Mouse (Mus musculus) bone marrow, adult 2 months (tissue): ENCODE data around the gene Sox6. TPM values are rescaled to one million over a fixed set of nuclear protein-coding genes. Genes with fewer than 3 reads are reported as not detected.

Source experiments
- H3K27ac ChIP-seq: fragments of 200-500 bp; 2 replicates; pipeline ENCODE4 v1.5.1; 2012; ENCODE audit warnings: low read depth, mild to moderate bottlenecking, control low read depth, inconsistent platforms, low read length; ENCODE audit not compliant: control insufficient read depth, poor library complexity, insufficient read depth
- H3K4me1 ChIP-seq: fragments of 200-500 bp; 2 replicates; pipeline ENCODE4 v1.6.1; 2011; ENCODE audit warnings: low read length; ENCODE audit not compliant: control insufficient read depth, insufficient read depth
- H3K4me3 ChIP-seq: fragments of 200-500 bp; replicated peaks from 2 replicates; pipeline ENCODE3; 2011; ENCODE audit warnings: mild to moderate bottlenecking, low read depth, low read length, control low read depth; ENCODE audit not compliant: control insufficient read depth
- CTCF ChIP-seq: fragments of 200-500 bp; IDR thresholded peaks from 2 replicates; pipeline ENCODE4 v1.5.1; 2011; ENCODE audit warnings: low read length, control low read depth; ENCODE audit not compliant: control insufficient read depth, insufficient read depth
- POLR2A ChIP-seq: fragments of 200-500 bp; IDR thresholded peaks from 2 replicates; pipeline ENCODE4 v1.6.1; 2011; ENCODE audit warnings: low read depth, mild to moderate bottlenecking, control low read depth, low read length, borderline replicate concordance; ENCODE audit not compliant: control insufficient read depth
- WGBS: fragments of 180-500 bp; shearing (Covaris S2); methylation state at CpG from one replicate; pipeline ENCODE4 v1.1.7; 2018; 5-methylcytosine and 5-hydroxymethylcytosine counted together
- polyA plus RNA-seq: library from polyadenylated mRNA; stranded (reverse); fragments of >200 nt; gene quantifications from 2 replicates; pipeline ENCODE4 v1.2.4, GENCODE M21; 2011; ENCODE audit warnings: low replicate concordance; ENCODE audit not compliant: missing spikeins, insufficient read depth, insufficient read length

Sox6 gene
- polyA plus RNA-seq, 1 experiment: 33.0 TPM

- Histone ChIP-seq H3K4me3 (no peak overlapping the region), H3K27ac (no peak overlapping the region), H3K4me1 (no peaks in the 10 kb centered on the region)
- TF ChIP-seq POLR2A: no peak
- no peak for TF ChIP-seq CTCF
- 90% methylated on average over 8 of the region's 8 CpGs for WGBS
Measured at GRCm38 (mm10) chr7:115513681-115514080, 524.9 kb downstream of the Sox6 start.

GRCm38 (mm10) chr7:115511777-115512176, 526.8 kb downstream of the Sox6 start:
- no peak overlapping the region for H3K27ac ChIP-seq
- no peak for TF ChIP-seq CTCF
- TF ChIP-seq POLR2A: no peak
- 82% methylated on average over 10 of the region's 10 CpGs for WGBS
- no peaks in the 10 kb centered on the region for H3K4me1 ChIP-seq
- H3K4me3 ChIP-seq: no peak overlapping the region

GRCm38 (mm10) chr7:115511091-115511490, 527.5 kb downstream of the Sox6 start:
- TF ChIP-seq CTCF (no peak), POLR2A (no peak)
- Histone ChIP-seq H3K4me1 (no peaks in the 10 kb centered on the region), H3K4me3 (no peak overlapping the region), H3K27ac (no peak overlapping the region)
- WGBS: 86% methylated on average over 5 of the region's 5 CpGs

- TF ChIP-seq CTCF (no peak), POLR2A (no peak)
- WGBS: 91% methylated on average over 5 of the region's 5 CpGs
- H3K27ac ChIP-seq: no peak overlapping the region
- no peak overlapping the region for H3K4me3 ChIP-seq
- no peaks in the 10 kb centered on the region for H3K4me1 ChIP-seq
Measured at GRCm38 (mm10) chr7:115510045-115510444, 528.6 kb downstream of the Sox6 start.

- WGBS: 92% methylated on average over 6 of the region's 6 CpGs
- TF ChIP-seq CTCF (no peak), POLR2A (no peak)
- H3K4me1 ChIP-seq: no peaks in the 10 kb centered on the region
- no peak overlapping the region for H3K4me3 ChIP-seq
- no peak overlapping the region for H3K27ac ChIP-seq
Measured at GRCm38 (mm10) chr7:115506385-115506784, 532.2 kb downstream of the Sox6 start.

GRCm38 (mm10) chr7:115501497-115501896, 537.1 kb downstream of the Sox6 start:
- Histone ChIP-seq H3K27ac (no peak overlapping the region), H3K4me3 (no peak overlapping the region), H3K4me1 (no peaks in the 10 kb centered on the region)
- 43% methylated on average over 3 of the region's 3 CpGs for WGBS
- no peak for TF ChIP-seq POLR2A
- no peak for TF ChIP-seq CTCF

- TF ChIP-seq CTCF: no peak
- TF ChIP-seq POLR2A: no peak
- Histone ChIP-seq H3K4me3 (no peak overlapping the region), H3K27ac (no peak overlapping the region), H3K4me1 (no peaks in the 10 kb centered on the region)
Measured at GRCm38 (mm10) chr7:115500825-115501224, 537.8 kb downstream of the Sox6 start.

- no peak overlapping the region for H3K27ac ChIP-seq
- H3K4me3 ChIP-seq: no peak overlapping the region
- no peaks in the 10 kb centered on the region for H3K4me1 ChIP-seq
- WGBS: 88% methylated on average over 7 of the region's 7 CpGs
- no peak for TF ChIP-seq CTCF
- TF ChIP-seq POLR2A: no peak
Measured at GRCm38 (mm10) chr7:115500170-115500569, 538.4 kb downstream of the Sox6 start.

- 90% methylated on average over 5 of the region's 5 CpGs for WGBS
- H3K4me3 ChIP-seq: no peak overlapping the region
- no peaks in the 10 kb centered on the region for H3K4me1 ChIP-seq
- TF ChIP-seq POLR2A (no peak), CTCF (no peak)
- H3K27ac ChIP-seq: no peak overlapping the region
Measured at GRCm38 (mm10) chr7:115491721-115492120, 546.9 kb downstream of the Sox6 start.

- TF ChIP-seq POLR2A (no peak), CTCF (0 out of 2 replicates have a peak, but pooled peaks have one; percentile 19)
- WGBS: 70% methylated on average over 10 of the region's 10 CpGs
- no peak overlapping the region for H3K4me3 ChIP-seq
- H3K4me1 ChIP-seq: no peaks in the 10 kb centered on the region
- no peak overlapping the region for H3K27ac ChIP-seq
Measured at GRCm38 (mm10) chr7:115489608-115490007, 549.0 kb downstream of the Sox6 start.
